Mouse (Mus musculus) midbrain, embryonic 15.5 days (tissue): ENCODE results near the gene Cdc14a. TPM values are rescaled to one million over a fixed set of nuclear protein-coding genes. Genes with fewer than 3 reads are reported as not detected.

Experiments used
- ATAC-seq: fragments of 200-750 bp; cut with Nextera tagmentation; replicated peaks from 2 replicates; pipeline ENCODE4 v1.8.0; 2017; ENCODE audit warnings: moderate TSS enrichment
- H3K27ac ChIP-seq: fragments of 300-500 bp; sonication (generic); 2 replicates; pipeline ENCODE4 v1.5.1; 2015; ENCODE audit warnings: mild to moderate bottlenecking, inconsistent platforms
- H3K27me3 ChIP-seq: fragments of 300-500 bp; sonication (generic); replicated peaks from 2 replicates; pipeline ENCODE4 v1.6.1; 2015; ENCODE audit warnings: inconsistent platforms
- H3K36me3 ChIP-seq: fragments of 300-500 bp; sonication (generic); replicated peaks from 2 replicates; pipeline ENCODE4 v1.6.1; 2015; ENCODE audit warnings: inconsistent platforms
- H3K4me1 ChIP-seq: fragments of 300-500 bp; sonication (generic); 2 replicates; pipeline ENCODE4 v1.6.1; 2015; ENCODE audit warnings: inconsistent platforms
- H3K4me2 ChIP-seq: fragments of 300-500 bp; sonication (generic); 2 replicates; pipeline ENCODE4 v1.6.1; 2015; ENCODE audit warnings: inconsistent platforms, mild to moderate bottlenecking, moderate library complexity
- H3K4me3 ChIP-seq: fragments of 300-500 bp; sonication (generic); 2 replicates; pipeline ENCODE4 v1.5.1; 2015; ENCODE audit warnings: mild to moderate bottlenecking, inconsistent platforms
- H3K9ac ChIP-seq: fragments of 300-500 bp; sonication (generic); 2 replicates; pipeline ENCODE4 v1.6.1; 2015; ENCODE audit warnings: mild to moderate bottlenecking, inconsistent platforms
- H3K9me3 ChIP-seq: fragments of 300-500 bp; sonication (generic); 2 replicates; pipeline ENCODE4 v1.6.1; 2016; ENCODE audit warnings: inconsistent platforms
- WGBS: fragments of 180-500 bp; shearing (Covaris S2); methylation state at CpG from one replicate; pipeline ENCODE4 v1.1.7; 2015; ENCODE audit warnings: mixed read lengths; 5-methylcytosine and 5-hydroxymethylcytosine counted together
- polyA plus RNA-seq: library from polyadenylated mRNA; unstranded; fragments of >200 nt; fragmentation: Nextera tagmentation; extraction: Ambion mirVana; gene quantifications from 2 replicates; pipeline ENCODE4 v1.2.1, GENCODE M21; 2015

The Cdc14a gene
- polyA plus RNA-seq, 1 experiment from 2014 or later, result 3.3 TPM

- Histone ChIP-seq H3K9me3 (no peaks in the 10 kb centered on the region), H3K36me3 (no peaks in the 10 kb centered on the region), H3K4me2 (no peak overlapping the region), H3K9ac (no peak overlapping the region), H3K27me3 (no peaks in the 10 kb centered on the region), H3K27ac (no peak overlapping the region), H3K4me1 (no peaks in the 10 kb centered on the region), H3K4me3 (no peak overlapping the region)
- 85% methylated on average over 11 of the region's 11 CpGs for whole genome bisulfite sequencing
- no peak for ATAC-seq
These were observed 35.0 kb downstream of the Cdc14a start for GRCm38 (mm10) chr3:116388808-116389207.

GRCm38 (mm10) chr3:116386886-116387285, 36.9 kb downstream of the Cdc14a start:
- H3K4me3 ChIP-seq, result no peak overlapping the region
- no peak overlapping the region for H3K9ac ChIP-seq
- no peaks in the 10 kb centered on the region for H3K27me3 ChIP-seq
- no peak overlapping the region for H3K4me2 ChIP-seq
- H3K9me3 ChIP-seq, result no peaks in the 10 kb centered on the region
- no peaks in the 10 kb centered on the region for H3K36me3 ChIP-seq
- H3K27ac ChIP-seq, result no peak overlapping the region
- no peak for ATAC-seq
- H3K4me1 ChIP-seq, result no peaks in the 10 kb centered on the region

GRCm38 (mm10) chr3:116386342-116386741, 37.5 kb downstream of the Cdc14a start:
- Histone ChIP-seq H3K27me3 (no peaks in the 10 kb centered on the region), H3K27ac (no peak overlapping the region), H3K4me3 (no peak overlapping the region), H3K9ac (no peak overlapping the region), H3K4me2 (no peak overlapping the region), H3K9me3 (no peaks in the 10 kb centered on the region), H3K36me3 (no peaks in the 10 kb centered on the region), H3K4me1 (no peaks in the 10 kb centered on the region)
- no peak for ATAC-seq
- 89% methylated on average over 6 of the region's 6 CpGs for WGBS

GRCm38 (mm10) chr3:116384319-116384718, 39.5 kb downstream of the Cdc14a start:
- H3K4me1 ChIP-seq, result no peaks in the 10 kb centered on the region
- H3K4me3 ChIP-seq, result no peak overlapping the region
- H3K36me3 ChIP-seq, result no peaks in the 10 kb centered on the region
- no peak overlapping the region for H3K9ac ChIP-seq
- WGBS, result 84% methylated on average over 7 of the region's 7 CpGs
- H3K27me3 ChIP-seq, result no peaks in the 10 kb centered on the region
- no peaks in the 10 kb centered on the region for H3K9me3 ChIP-seq
- H3K4me2 ChIP-seq, result no peak overlapping the region
- no peak overlapping the region for H3K27ac ChIP-seq
- ATAC-seq, result no peak

GRCm38 (mm10) chr3:116380319-116380718, 43.5 kb downstream of the Cdc14a start:
- Histone ChIP-seq H3K4me1 (no peaks in the 10 kb centered on the region), H3K4me2 (no peak overlapping the region), H3K9me3 (no peaks in the 10 kb centered on the region), H3K27ac (no peak overlapping the region), H3K36me3 (no peaks in the 10 kb centered on the region), H3K4me3 (no peak overlapping the region), H3K9ac (no peak overlapping the region), H3K27me3 (no peaks in the 10 kb centered on the region)
- 57% methylated on average over 9 of the region's 9 CpGs for WGBS
- no peak for ATAC-seq

GRCm38 (mm10) chr3:116375442-116375841, 48.4 kb downstream of the Cdc14a start:
- Histone ChIP-seq H3K4me3 (no peak overlapping the region), H3K27ac (no peak overlapping the region), H3K36me3 (no peaks in the 10 kb centered on the region), H3K4me1 (no peaks in the 10 kb centered on the region), H3K4me2 (no peak overlapping the region), H3K9ac (no peak overlapping the region), H3K9me3 (no peaks in the 10 kb centered on the region), H3K27me3 (no peaks in the 10 kb centered on the region)
- WGBS, result 95% methylated on average over 2 of the region's 2 CpGs
- ATAC-seq, result no peak

GRCm38 (mm10) chr3:116374486-116374885, 49.3 kb downstream of the Cdc14a start:
- Histone ChIP-seq H3K27me3 (no peaks in the 10 kb centered on the region), H3K27ac (no peak overlapping the region), H3K36me3 (no peaks in the 10 kb centered on the region), H3K9ac (no peak overlapping the region), H3K4me1 (no peaks in the 10 kb centered on the region), H3K4me2 (no peak overlapping the region), H3K9me3 (no peaks in the 10 kb centered on the region), H3K4me3 (no peak overlapping the region)
- WGBS, result 91% methylated on average over 5 of the region's 5 CpGs
- ATAC-seq, result no peak

- Histone ChIP-seq H3K27me3 (no peaks in the 10 kb centered on the region), H3K27ac (no peak overlapping the region), H3K4me3 (no peak overlapping the region), H3K9ac (no peak overlapping the region), H3K36me3 (no peaks in the 10 kb centered on the region), H3K9me3 (no peaks in the 10 kb centered on the region), H3K4me1 (peaks cover 6% of the 10 kb centered on the region; the same call in 1 of the 2 replicates), H3K4me2 (no peak overlapping the region)
- WGBS, result 78% methylated on average over 6 of the region's 6 CpGs
- ATAC-seq, result no peak
These were observed 50.6 kb downstream of the Cdc14a start for GRCm38 (mm10) chr3:116373196-116373595.

- no peak overlapping the region for H3K4me2 ChIP-seq
- WGBS, result 24% methylated on average over 4 of the region's 4 CpGs
- H3K4me3 ChIP-seq, result no peak overlapping the region
- H3K36me3 ChIP-seq, result no peaks in the 10 kb centered on the region
- peaks cover 6% of the 10 kb centered on the region; the same call in 1 of the 2 replicates for H3K4me1 ChIP-seq
- no peaks in the 10 kb centered on the region for H3K27me3 ChIP-seq
- ATAC-seq, result peak; percentile 54; the same call in 1 of the 2 replicates
- H3K9me3 ChIP-seq, result no peaks in the 10 kb centered on the region
- H3K27ac ChIP-seq, result no peak overlapping the region
- no peak overlapping the region for H3K9ac ChIP-seq
These were observed 54.9 kb downstream of the Cdc14a start for GRCm38 (mm10) chr3:116368868-116369437.

GRCm38 (mm10) chr3:116366125-116366524, 57.7 kb downstream of the Cdc14a start:
- Histone ChIP-seq H3K27ac (no peak overlapping the region), H3K4me2 (no peak overlapping the region), H3K9me3 (no peaks in the 10 kb centered on the region), H3K4me1 (peaks cover 6% of the 10 kb centered on the region; the same call in 1 of the 2 replicates), H3K4me3 (no peak overlapping the region), H3K27me3 (no peaks in the 10 kb centered on the region), H3K9ac (no peak overlapping the region), H3K36me3 (no peaks in the 10 kb centered on the region)
- ATAC-seq, result no peak
- 84% methylated on average over 2 of the region's 2 CpGs for WGBS

- WGBS, result 91% methylated on average over 7 of the region's 7 CpGs
- H3K27me3 ChIP-seq, result no peaks in the 10 kb centered on the region
- H3K36me3 ChIP-seq, result no peaks in the 10 kb centered on the region
- H3K9ac ChIP-seq, result no peak overlapping the region
- H3K27ac ChIP-seq, result no peak overlapping the region
- H3K9me3 ChIP-seq, result no peaks in the 10 kb centered on the region
- H3K4me1 ChIP-seq, result no peaks in the 10 kb centered on the region
- H3K4me2 ChIP-seq, result no peak overlapping the region
- no peak for ATAC-seq
- no peak overlapping the region for H3K4me3 ChIP-seq
These were observed 61.9 kb downstream of the Cdc14a start for GRCm38 (mm10) chr3:116361906-116362305.

- no peak for ATAC-seq
- H3K27ac ChIP-seq, result no peak overlapping the region
- H3K9me3 ChIP-seq, result no peaks in the 10 kb centered on the region
- no peaks in the 10 kb centered on the region for H3K36me3 ChIP-seq
- WGBS, result 89% methylated on average over 5 of the region's 5 CpGs
- H3K4me3 ChIP-seq, result no peak overlapping the region
- no peak overlapping the region for H3K4me2 ChIP-seq
- no peak overlapping the region for H3K9ac ChIP-seq
- H3K4me1 ChIP-seq, result no peaks in the 10 kb centered on the region
- no peaks in the 10 kb centered on the region for H3K27me3 ChIP-seq
These were observed 62.7 kb downstream of the Cdc14a start for GRCm38 (mm10) chr3:116361101-116361500.

- no peak overlapping the region for H3K27ac ChIP-seq
- H3K36me3 ChIP-seq, result no peaks in the 10 kb centered on the region
- H3K4me3 ChIP-seq, result no peak overlapping the region
- no peak overlapping the region for H3K4me2 ChIP-seq
- H3K9ac ChIP-seq, result no peak overlapping the region
- no peaks in the 10 kb centered on the region for H3K4me1 ChIP-seq
- no peak for ATAC-seq
- no peaks in the 10 kb centered on the region for H3K27me3 ChIP-seq
- WGBS, result 89% methylated on average over 7 of the region's 7 CpGs
- H3K9me3 ChIP-seq, result no peaks in the 10 kb centered on the region
These were observed 66.0 kb downstream of the Cdc14a start for GRCm38 (mm10) chr3:116357866-116358265.
